Mouse (Mus musculus) lung, adult 2 months (tissue): Measurements from ENCODE around the gene Ssbp1.

Source experiments
- CTCF ChIP-seq: fragments of 200-500 bp; IDR thresholded peaks from 2 replicates; pipeline ENCODE4 v1.5.1; 2011; ENCODE audit warnings: mild to moderate bottlenecking, low read length, control low read depth; ENCODE audit not compliant: insufficient read depth
- POLR2A ChIP-seq: fragments of 200-500 bp; IDR thresholded peaks from 2 replicates; pipeline ENCODE4 v1.6.1; 2011; ENCODE audit warnings: low read depth, mild to moderate bottlenecking, control low read depth, low read length, borderline replicate concordance; ENCODE audit errors: extremely low read depth

DNA sequence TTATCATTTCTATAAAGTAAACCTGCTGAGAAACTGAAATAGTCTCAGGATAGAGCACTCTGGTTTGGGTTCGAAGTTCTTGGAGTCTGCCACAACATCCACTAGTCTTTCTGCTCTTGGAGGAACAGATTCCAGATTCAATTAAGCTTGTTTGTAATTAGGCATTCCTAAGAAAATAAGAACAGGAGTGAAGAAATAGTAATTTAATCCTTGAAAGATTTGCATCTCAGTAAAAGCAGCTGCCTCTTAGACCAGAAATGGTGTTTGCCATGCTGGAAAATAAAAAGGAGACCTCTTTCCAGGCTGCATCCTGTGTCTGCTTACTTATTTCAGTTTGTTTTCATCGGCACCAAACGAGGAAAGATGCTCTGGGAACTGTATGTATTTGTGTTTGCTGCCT, 22.1 kb downstream of the Ssbp1 start, which contains the start of gene Tas2r108:
- TF ChIP-seq CTCF: no peak
- no peak for TF ChIP-seq POLR2A
